Mouse (Mus musculus): ENCODE measurements around the gene Carm1.

GRCm38 (mm10) chr9:21566538-21566937 lies 19.8 kb downstream of the Carm1 start:
- no peak for TF ChIP-seq MAX (IDR thresholded peaks at IDR 0.05)
- TF ChIP-seq CTCF (IDR thresholded peaks at IDR 0.05; ENCODE audit: control insufficient read depth, insufficient read depth, insufficient read length): no peak
- TF ChIP-seq CEBPB (IDR thresholded peaks at IDR 0.05; ENCODE audit: low read depth): no peak
- no peak for TF ChIP-seq MYOG (IDR thresholded peaks at IDR 0.05; ENCODE audit: control insufficient read depth, extremely low read depth, insufficient read length)

Data from C2C12 (cell line).